Mouse (Mus musculus): ENCODE data around the gene Cdc6. TPM values are rescaled to one million over a fixed set of nuclear protein-coding genes. Genes with fewer than 3 reads are reported as not detected.
A peak's percentile ranks its signal among the peaks of the same experiment; 100 is the strongest.

Cdc6 gene
- polyA plus RNA-seq, 1 experiment, result 8.4 TPM

DNA sequence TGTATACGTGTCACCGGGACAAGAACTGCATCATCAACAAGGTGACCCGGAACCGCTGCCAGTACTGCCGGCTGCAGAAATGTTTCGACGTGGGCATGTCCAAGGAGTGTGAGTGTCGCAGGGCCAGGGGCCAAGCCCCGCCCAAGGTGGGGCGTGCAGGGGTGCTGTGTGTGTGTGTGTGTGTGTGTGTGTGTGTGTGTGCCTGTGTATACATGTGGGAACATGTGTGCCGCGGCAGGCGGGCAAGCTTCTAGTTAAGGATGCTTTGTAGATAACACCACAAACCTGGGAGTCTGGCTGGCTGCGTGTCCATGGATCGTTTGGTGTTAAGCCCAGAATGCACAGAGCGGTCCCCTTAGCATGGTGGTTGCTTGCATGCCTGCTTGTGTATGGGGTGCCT lies 60.5 kb downstream of the Cdc6 start:
- Histone ChIP-seq H3K36me3 (ENCODE audit: control insufficient read depth, insufficient read depth, low read length) (peaks cover 34% of the 10 kb centered on the region), H3K4me1 (replicated peaks; ENCODE audit: control insufficient read depth, insufficient read depth, low read length) (peaks cover 54% of the 10 kb centered on the region), H3K4me3 (ENCODE audit: control insufficient read depth, insufficient read depth, low read length) (no peak overlapping the region), H3K27ac (ENCODE audit: control insufficient read depth, insufficient read depth, low read length) (no peak overlapping the region), H3K27me3 (ENCODE audit: control insufficient read depth, insufficient read depth, low read length) (no peaks in the 10 kb centered on the region)
- TF ChIP-seq CTCF (IDR thresholded peaks at IDR 0.05; ENCODE audit: borderline replicate concordance, control insufficient read depth, extremely low read depth, insufficient read depth, low read length, poor library complexity) (no peak), POLR2A (IDR thresholded peaks at IDR 0.05; ENCODE audit: control insufficient read depth, extremely low read depth, insufficient read depth, low read length, poor library complexity) (no peak)
- DNase-seq, result no peak
- WGBS, result 97% methylated on average over 16 of the region's 16 CpGs

DNA sequence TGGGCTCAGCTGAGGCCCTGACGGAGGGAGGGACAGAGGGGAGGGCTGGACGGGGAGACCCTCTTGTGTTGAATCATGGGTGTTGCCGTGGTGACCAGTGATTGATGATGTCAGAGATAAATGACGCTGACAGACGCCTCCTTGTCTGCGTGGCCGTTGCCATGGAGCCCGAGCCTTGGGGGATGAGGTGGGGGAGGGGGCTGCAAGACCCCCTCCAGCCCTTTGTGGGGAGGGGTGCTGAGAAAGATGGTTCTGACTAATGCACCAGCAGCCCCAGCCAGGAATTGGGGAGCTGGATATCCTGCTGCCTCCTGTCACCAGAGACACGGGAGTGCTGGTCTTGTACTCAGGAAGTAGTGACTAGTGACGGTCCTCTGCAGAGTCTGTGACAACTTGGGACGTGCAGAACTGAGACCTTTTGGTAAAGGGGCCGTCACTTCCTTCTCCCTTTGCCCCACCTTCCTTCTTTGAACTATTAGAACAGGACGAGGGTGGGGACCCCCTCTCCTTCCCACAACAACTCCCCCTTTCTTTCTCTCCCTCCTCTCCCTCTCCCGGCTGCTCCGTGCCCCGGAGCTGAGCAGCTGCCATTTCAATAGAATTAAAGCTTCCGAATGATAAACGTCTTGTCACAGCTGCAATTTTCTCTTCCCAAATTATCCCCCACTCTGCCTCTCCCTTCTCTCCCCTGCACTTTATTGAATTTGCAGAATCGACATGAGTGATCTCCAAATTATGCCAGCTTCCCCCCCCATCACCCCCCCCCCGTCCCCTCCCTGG lies 61.3 kb downstream of the Cdc6 start:
- no peak overlapping the region for H3K27ac ChIP-seq (ENCODE audit: control insufficient read depth, insufficient read depth, low read length)
- no peak overlapping the region for H3K4me3 ChIP-seq (ENCODE audit: control insufficient read depth, insufficient read depth, low read length)
- peaks cover 50% of the 10 kb centered on the region for H3K4me1 ChIP-seq (replicated peaks; ENCODE audit: control insufficient read depth, insufficient read depth, low read length)
- no peak for TF ChIP-seq POLR2A (IDR thresholded peaks at IDR 0.05; ENCODE audit: control insufficient read depth, extremely low read depth, insufficient read depth, low read length, poor library complexity)
- TF ChIP-seq CTCF (IDR thresholded peaks at IDR 0.05; ENCODE audit: borderline replicate concordance, control insufficient read depth, extremely low read depth, insufficient read depth, low read length, poor library complexity), result no peak
- H3K36me3 ChIP-seq (ENCODE audit: control insufficient read depth, insufficient read depth, low read length), result peaks cover 42% of the 10 kb centered on the region
- no peaks in the 10 kb centered on the region for H3K27me3 ChIP-seq (ENCODE audit: control insufficient read depth, insufficient read depth, low read length)
- DNase-seq, result no peak
- WGBS, result 61% methylated on average over 20 of the region's 20 CpGs

DNA sequence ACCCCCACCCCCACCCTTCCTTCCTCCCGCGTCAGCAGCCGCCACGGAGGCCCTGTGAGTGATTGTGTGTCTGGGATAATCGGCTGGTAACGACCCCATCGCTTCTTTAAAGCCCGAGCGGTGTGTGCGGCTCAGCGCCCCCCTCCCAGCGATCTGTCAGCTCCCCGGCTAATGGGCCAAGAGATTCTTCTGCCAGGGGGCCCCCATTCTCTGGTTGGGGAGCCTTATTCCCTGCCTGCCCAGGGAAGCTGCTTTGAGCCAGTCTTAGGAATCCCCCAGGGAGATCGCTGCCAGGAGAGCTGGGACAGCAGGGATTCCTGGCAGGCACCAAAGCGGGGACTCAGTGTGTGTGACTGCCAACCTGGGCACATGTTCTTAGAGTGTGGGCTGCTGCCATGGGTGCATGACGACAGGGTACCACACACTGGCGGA lies 61.9 kb downstream of the Cdc6 start:
- 86% methylated on average over 17 of the region's 17 CpGs for WGBS
- DNase-seq, result no peak
- Histone ChIP-seq H3K4me3 (ENCODE audit: control insufficient read depth, insufficient read depth, low read length) (no peak overlapping the region), H3K36me3 (ENCODE audit: control insufficient read depth, insufficient read depth, low read length) (peaks cover 45% of the 10 kb centered on the region), H3K27ac (ENCODE audit: control insufficient read depth, insufficient read depth, low read length) (no peak overlapping the region), H3K27me3 (ENCODE audit: control insufficient read depth, insufficient read depth, low read length) (no peaks in the 10 kb centered on the region), H3K4me1 (replicated peaks; ENCODE audit: control insufficient read depth, insufficient read depth, low read length) (peaks cover 44% of the 10 kb centered on the region)
- TF ChIP-seq POLR2A (IDR thresholded peaks at IDR 0.05; ENCODE audit: control insufficient read depth, extremely low read depth, insufficient read depth, low read length, poor library complexity), result no peak

DNA sequence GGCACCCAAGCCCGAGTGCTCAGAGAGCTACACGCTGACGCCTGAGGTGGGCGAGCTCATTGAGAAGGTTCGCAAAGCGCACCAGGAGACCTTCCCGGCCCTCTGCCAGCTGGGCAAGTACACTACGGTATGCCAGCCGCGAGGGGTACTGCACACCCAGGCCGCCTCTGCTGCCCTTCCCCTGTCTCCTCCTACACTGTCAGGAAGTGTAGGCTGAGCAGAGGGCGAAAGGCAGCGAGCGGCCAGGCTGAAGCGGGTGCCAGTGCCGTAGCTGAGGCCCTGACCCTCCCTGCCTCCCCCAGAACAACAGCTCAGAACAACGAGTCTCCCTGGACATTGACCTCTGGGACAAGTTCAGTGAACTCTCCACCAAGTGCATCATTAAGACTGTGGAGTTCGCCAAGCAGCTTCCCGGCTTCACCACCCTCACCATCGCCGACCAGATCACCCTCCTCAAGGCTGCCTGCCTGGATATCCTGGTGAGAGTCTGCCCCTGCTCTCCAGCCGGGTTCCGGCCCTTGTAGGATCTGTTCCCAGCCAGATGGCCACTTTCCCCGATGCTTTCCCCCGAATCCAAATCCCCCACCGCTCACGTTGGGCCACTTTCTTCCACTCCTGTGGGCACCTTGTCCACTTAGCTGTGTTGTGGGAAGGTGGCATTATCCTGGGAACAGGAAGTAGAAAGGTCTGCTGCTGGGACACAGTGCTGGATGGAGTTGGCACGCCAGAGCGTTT lies 62.8 kb downstream of the Cdc6 start:
- no peak overlapping the region for H3K4me3 ChIP-seq (ENCODE audit: control insufficient read depth, insufficient read depth, low read length)
- 90% methylated on average over 29 of the region's 29 CpGs for WGBS
- H3K27me3 ChIP-seq (ENCODE audit: control insufficient read depth, insufficient read depth, low read length), result no peaks in the 10 kb centered on the region
- no peak overlapping the region for H3K27ac ChIP-seq (ENCODE audit: control insufficient read depth, insufficient read depth, low read length)
- H3K4me1 ChIP-seq (replicated peaks; ENCODE audit: control insufficient read depth, insufficient read depth, low read length), result peaks cover 37% of the 10 kb centered on the region
- no peak for DNase-seq
- TF ChIP-seq CTCF (IDR thresholded peaks at IDR 0.05; ENCODE audit: borderline replicate concordance, control insufficient read depth, extremely low read depth, insufficient read depth, low read length, poor library complexity) (no peak), POLR2A (IDR thresholded peaks at IDR 0.05; ENCODE audit: control insufficient read depth, extremely low read depth, insufficient read depth, low read length, poor library complexity) (no peak)
- H3K36me3 ChIP-seq (ENCODE audit: control insufficient read depth, insufficient read depth, low read length), result peaks cover 45% of the 10 kb centered on the region

DNA sequence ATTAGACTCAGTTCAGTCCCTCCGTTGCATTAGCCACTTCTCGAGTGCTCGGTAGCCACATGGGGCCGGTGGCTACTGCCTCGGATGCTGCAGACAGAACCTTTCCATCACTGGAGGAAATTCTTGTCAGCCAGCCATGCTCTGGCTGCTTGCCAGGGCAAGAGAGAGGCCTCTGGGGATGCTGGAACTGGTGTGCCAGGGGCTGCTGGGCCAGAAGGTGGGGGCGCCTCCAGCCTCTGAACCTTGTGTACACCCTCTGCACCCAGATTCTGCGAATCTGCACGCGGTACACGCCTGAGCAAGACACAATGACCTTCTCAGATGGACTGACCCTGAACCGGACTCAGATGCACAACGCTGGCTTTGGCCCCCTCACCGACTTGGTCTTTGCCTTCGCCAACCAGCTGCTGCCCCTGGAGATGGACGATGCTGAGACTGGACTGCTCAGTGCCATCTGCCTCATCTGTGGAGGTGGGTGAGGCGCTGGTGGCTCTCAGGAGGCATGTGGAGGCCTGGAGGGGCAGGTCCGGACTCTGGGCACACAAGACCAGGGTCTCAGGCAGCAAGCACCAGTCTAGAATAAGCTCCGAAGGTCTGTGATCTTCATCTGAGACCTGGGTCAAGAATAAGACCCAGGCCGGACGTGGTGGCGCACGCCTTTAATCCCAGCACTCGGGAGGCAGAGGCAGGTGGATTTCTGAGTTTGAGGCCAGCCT lies 63.9 kb downstream of the Cdc6 start:
- Histone ChIP-seq H3K36me3 (ENCODE audit: control insufficient read depth, insufficient read depth, low read length) (peaks cover 45% of the 10 kb centered on the region), H3K27ac (ENCODE audit: control insufficient read depth, insufficient read depth, low read length) (no peak overlapping the region), H3K4me3 (ENCODE audit: control insufficient read depth, insufficient read depth, low read length) (no peak overlapping the region), H3K4me1 (replicated peaks; ENCODE audit: control insufficient read depth, insufficient read depth, low read length) (peaks cover 27% of the 10 kb centered on the region), H3K27me3 (ENCODE audit: control insufficient read depth, insufficient read depth, low read length) (no peaks in the 10 kb centered on the region)
- WGBS, result 90% methylated on average over 23 of the region's 23 CpGs
- TF ChIP-seq POLR2A (IDR thresholded peaks at IDR 0.05; ENCODE audit: control insufficient read depth, extremely low read depth, insufficient read depth, low read length, poor library complexity) (no peak), CTCF (IDR thresholded peaks at IDR 0.05; ENCODE audit: borderline replicate concordance, control insufficient read depth, extremely low read depth, insufficient read depth, low read length, poor library complexity) (no peak)
- no peak for DNase-seq

DNA sequence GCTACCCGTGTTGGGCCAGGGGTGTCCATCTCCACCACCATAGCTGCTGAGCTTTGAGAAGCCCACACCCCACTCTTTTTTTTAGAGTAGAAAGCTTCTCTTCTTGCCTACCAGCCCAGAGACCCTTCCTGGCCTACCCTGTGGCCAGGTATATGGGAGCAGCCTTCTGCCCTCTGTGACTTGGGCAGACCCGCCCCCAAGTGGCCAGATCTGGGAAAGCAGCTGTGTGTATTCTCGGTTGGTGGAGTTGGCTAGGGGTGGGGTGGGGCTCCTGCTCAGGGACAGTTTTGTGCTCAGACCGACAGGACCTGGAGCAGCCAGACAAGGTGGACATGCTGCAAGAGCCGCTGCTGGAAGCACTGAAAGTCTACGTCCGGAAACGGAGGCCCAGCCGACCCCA lies 64.6 kb downstream of the Cdc6 start:
- Histone ChIP-seq H3K4me1 (replicated peaks; ENCODE audit: control insufficient read depth, insufficient read depth, low read length) (peaks cover 20% of the 10 kb centered on the region), H3K36me3 (ENCODE audit: control insufficient read depth, insufficient read depth, low read length) (peaks cover 45% of the 10 kb centered on the region), H3K27me3 (ENCODE audit: control insufficient read depth, insufficient read depth, low read length) (no peaks in the 10 kb centered on the region), H3K4me3 (ENCODE audit: control insufficient read depth, insufficient read depth, low read length) (no peak overlapping the region), H3K27ac (ENCODE audit: control insufficient read depth, insufficient read depth, low read length) (no peak overlapping the region)
- DNase-seq, result peak; percentile 91
- 63% methylated on average over 9 of the region's 9 CpGs for WGBS
- TF ChIP-seq POLR2A (IDR thresholded peaks at IDR 0.05; ENCODE audit: control insufficient read depth, extremely low read depth, insufficient read depth, low read length, poor library complexity), result no peak
- peak; percentile 97 for TF ChIP-seq CTCF (IDR thresholded peaks at IDR 0.05; ENCODE audit: borderline replicate concordance, control insufficient read depth, extremely low read depth, insufficient read depth, low read length, poor library complexity)
